Mouse (Mus musculus) right cerebral cortex, postnatal 14 days (tissue): ENCODE data around the gene Crybb2.

Experiments used
- DNase-seq: peaks from one replicate; pipeline ENCODE4 v3.0.0; 2022

The Crybb2 gene

DNA sequence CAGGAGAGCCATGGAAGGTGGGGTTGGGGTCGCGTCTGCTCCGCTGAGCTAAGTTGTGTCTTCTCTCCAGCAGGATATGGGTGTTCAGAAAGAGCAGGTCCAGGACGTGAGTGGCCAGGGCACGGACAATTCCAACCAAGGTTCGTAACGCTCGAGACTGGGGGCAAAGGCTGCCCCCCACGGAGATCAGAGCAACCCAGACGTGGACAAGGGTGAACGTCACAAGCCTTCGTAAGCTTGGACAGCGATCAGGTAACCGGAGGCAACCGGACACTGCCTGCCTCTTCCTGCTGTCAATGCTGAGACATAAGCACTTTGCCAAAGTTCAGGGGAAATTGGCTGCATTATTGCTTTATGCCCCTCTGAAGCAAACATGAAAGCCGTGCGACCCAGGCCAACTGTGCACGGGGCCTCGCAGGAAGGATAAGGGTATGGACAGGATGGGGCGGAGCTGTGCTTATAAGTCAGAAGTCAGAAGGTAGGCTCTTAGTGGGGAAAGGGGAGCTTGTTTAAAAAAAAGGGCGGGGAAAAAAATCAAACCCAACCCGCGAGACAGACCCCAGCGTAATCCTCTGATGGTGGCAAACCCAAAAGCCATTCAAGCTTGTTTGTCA lies 20.3 kb upstream of the Crybb2 start:
- no peak for DNase-seq

DNA sequence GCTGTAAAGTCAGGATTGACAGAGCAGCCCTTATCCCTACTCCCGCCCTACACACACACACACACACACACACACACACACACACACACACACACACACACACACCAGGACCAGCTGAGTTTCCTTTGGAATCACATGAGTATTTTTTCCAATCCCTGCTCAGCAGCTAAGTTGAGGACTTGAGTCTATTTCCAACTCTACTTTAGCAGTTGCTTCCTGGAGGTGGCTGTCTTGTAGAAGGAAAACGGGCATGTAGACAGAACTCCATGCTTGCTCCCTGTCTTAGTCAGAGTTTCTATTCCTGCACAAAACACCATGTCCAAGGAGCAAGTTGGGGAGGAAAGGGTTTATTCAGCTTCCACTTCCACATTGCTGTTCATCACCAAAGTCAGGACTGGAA lies 17.5 kb upstream of the Crybb2 start:
- no peak for DNase-seq

- DNase-seq, result no peak
These were observed 17.1 kb upstream of the Crybb2 start for GRCm38 (mm10) chr5:113086990-113087389.

DNA sequence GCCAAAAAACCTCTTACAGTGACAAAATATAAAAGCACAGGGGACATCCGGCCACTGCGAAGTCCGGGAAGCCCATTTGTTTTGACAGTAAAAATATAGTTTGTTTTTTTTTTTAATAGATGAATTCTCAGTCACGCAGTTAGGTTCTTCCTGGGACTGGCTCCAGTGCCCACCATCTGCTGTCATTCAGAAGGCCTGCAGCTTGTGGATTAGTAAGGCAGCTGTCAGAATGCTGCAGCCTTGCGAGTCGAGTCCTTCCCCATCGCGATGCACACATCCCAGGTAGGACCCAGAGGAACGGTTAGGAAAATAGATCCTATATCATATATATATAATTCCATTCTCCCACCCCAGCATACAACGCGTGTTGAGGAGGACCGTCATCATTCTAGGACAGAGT lies 16.5 kb upstream of the Crybb2 start:
- DNase-seq, result no peak

- no peak for DNase-seq
These were observed 16.0 kb upstream of the Crybb2 start for GRCm38 (mm10) chr5:113085931-113086330.

DNA sequence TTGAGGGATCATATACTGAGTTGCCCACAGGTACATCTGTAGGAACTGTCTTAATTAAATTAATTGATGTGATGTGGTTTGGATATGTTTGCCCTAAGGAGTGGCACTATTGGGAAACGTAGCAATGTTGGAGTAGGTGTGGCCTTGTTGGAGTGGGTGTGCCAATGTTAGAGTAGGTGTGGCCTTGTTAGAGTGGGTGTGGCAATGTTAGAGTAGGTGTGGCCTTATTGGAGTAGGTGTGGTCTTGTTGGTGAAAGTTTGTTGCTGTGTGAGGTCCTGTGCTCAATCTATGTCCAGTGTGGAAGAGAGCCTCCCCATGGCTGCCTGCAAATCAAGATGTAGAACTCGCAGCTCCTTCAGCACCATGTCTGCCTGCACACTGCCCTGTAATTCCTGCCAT lies 14.4 kb upstream of the Crybb2 start:
- DNase-seq, result no peak

DNA sequence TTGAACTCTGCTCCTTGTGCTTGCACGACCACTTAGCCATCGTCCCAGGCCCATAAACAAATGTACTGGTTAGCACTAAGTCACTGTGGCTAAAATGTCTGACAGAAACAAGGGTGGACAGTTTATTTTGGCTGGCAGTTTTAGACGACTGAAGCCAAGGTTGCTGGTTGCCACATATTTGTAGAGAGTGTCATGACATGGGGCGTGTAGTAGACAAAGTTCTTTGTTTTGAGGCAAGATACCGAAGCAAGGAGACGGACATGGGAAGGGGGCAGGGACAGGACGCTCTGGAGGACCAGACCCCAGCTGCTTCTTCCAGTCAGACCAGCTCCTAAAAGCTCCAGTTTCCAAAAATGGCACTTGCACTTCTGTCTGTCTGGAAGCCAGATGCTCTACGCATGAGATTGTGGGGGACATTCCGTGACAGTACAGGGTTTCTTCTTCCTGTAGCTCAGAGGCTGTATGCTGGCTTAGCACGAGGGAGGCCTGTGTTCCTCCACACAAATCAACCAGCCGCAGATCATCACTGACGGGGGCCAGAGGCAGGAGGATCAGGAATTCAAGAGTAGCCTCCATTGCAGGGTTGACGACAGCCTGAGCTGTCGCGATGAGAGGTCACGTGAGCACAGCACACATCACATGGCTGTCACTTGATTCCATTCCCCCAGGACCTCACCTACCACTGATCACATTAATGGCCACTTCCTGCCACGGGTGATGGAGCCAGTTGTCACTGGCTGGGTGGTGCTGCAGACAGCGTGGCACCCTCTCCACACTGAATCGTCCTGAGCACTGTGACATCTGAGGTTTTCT lies 12.6 kb upstream of the Crybb2 start:
- DNase-seq, result no peak

DNA sequence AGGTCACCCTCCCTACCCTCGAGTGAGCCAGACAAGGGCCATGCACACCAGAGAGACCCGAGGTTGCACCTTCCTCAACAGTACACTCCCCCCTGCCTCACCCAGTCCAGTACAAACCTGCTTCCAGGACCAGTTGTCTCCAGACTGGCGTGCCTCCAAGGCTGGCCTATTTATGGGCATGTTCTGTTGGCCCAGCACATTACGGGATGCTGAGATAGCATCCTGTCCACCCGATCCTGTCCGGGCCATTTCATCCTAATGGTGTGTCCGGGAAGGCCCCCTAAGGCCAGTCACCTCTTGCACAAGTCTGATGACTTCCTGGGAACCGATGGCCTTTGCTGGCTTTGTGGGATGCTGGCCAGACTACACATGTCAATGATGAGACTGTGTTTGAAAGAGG lies 11.5 kb upstream of the Crybb2 start, which contains the start of gene Crybb3:
TSS of gene Crybb3 (minus strand) at position 146 of the 400 bp plus-strand sequence.
- no peak for DNase-seq

DNA sequence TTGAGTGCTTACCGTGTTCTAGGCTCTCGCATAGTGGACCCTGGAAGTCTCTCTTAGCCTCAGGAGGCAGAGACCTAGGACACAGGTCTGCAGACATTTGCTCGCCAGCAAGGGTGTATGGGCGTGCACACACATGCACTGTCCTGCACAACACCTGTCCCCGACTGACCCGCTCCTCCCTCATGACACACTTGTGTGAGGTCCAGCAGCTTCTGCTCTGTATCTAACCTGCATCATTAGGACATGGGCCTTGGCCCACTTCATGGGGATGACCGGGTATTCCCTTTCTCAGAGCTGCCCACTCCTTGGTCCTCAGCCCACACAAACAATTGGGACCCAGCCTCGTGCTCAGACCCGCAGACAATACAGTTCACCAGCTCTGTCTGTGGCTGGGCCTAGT lies 11.1 kb upstream of the Crybb2 start:
- no peak for DNase-seq

DNA sequence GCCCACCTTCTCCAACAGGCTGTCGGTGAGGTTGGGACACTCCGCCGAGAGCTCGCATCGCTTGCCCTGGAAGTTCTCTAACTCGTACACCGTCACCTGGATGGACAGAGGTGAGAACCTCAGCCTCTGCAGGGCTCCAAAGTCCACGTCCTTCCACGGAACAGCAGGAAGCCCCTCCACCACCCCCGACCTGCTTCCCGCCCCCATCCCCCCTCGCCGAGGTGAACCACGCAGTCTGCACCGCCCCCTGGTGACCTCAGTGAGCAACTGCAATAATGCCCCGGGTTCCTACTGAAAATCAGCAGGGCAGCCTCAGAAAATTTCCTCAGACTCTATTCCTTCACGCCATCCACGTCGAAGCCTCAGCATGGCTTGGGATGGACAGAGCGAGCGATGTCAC lies 9.9 kb upstream of the Crybb2 start:
- DNase-seq, result peak; percentile 67

DNA sequence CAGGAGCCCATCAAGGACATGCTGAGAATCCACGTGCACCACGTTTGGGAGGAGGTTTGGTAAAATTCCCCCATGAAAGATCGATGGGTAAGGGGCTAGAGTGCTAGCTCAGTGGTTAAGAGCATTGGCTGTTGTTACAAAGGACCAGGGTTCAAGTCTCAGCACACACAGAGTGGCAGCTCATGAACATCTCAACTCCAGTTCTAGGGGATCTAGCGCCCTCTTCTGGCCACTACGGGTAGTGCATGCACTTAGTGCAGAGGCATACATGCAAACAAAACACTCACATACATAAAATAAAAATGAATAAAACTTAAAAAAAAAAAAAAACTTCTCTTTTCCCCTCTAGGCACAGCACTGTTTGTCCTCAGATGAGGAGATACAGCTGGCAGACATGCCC lies 8.8 kb upstream of the Crybb2 start:
- DNase-seq, result no peak

- peak; percentile 78 for DNase-seq
These were observed 15.6 kb downstream of the Crybb2 start for GRCm38 (mm10) chr5:113054308-113054707.

DNA sequence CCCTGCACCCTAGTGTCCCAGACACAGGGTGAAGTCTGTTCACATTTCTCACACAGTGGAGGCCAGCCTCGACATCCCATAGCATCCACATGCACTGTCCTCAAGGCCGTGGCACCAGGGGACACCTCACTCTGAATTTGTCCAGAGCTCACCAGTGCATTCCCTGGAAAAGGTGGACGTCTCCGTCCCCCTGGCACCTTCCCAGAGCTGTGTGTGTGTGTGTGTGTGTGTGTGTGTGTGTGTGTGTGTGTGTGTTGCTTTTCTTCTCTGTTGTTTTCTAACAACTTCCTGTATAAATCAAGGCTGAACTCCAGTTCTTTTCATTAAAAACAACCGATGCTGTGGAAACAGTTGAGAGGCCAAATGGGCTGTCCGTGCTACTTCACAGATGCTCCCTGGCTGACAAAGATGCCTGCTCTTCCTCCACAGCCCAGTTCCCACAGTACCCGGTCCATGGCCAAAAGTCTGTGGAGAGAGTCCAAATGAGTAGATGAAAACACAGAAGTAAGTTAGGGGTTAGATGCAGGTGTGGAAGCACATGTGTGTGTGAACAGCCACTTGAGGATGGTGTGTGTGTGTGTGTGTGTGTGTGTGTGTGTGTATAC lies 19.2 kb downstream of the Crybb2 start:
- DNase-seq, result no peak

DNA sequence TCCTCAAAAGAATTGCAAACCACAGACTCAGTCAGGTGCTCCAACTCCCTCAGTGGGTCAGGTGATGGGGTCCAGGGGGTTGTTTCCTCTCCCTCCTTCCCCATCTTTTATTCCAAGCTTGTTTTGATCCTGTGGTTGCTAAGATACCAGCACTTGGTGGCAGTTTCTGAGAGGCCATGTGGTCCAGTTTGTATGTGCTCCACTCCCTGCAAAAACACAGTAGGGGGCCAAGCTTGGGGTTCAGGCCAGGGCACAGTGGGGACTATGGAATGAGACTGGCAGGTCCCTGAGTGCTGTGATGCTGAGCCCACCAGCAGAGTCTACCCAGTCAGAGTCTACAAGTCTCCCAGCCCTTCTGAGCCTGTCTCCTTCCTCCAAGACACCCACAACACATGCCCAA lies 20.0 kb downstream of the Crybb2 start:
- no peak for DNase-seq

DNA sequence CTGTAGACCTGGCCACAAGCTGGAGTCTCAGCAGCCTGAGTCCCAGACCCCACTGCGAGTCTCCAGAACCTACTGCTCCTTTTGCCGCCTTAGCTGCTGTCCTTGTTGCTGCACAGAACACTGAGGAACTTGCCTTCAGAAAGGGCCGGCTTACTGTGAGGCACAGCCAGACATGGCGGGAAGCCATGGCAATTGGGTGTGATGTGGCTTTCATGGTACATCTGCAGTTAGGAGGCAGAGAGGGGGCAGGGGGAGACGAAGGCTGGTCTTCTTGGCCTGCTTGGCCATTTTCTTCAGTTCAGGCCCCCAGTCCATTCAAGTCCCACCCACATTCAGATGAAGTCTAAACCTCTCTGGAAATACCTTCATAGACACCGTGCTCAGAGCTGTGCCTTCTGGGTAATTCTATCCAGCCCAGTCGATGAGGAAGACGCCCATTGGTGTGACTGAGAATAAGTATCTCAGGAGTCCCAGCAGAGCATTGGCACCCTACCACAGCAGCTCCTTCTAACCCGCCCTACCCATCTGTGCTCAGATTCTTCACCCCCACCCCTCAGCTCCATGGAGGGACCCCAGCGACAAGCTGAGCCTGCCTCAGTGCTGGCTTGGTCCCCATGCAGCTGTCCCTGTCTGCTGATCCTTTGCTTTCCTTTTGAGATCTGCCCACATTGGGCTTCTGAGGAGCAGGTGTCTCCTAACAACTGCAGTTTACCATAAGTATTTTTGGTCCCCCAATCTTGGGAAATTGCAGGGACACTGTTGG lies 24.2 kb downstream of the Crybb2 start:
- peak; percentile 31 for DNase-seq

- DNase-seq, result peak; percentile 35
These were observed 26.4 kb downstream of the Crybb2 start for GRCm38 (mm10) chr5:113043531-113043930.

DNA sequence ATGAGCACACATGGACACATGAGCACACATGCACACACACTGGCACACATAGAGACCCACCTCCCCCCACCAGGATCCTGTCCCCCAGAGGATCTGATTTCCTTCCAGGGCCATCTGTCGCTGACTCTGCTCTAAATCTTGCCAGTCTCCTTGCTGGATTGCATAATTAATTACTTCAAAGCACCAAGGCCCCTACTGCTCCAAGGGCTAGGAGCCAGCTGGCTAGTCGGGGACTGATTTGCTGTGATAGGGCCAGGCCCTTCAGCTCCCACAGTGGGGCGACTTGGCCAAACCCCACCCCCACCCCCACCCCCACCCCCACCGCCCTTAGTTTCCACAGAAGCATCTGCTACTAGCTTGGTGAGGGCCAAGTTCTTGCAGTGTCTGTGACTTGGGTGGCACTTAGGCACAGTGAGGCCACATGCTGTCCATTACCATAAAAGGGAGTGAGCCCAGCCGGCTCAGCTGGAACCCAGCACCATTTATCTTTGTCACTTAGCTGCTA lies 28.3 kb downstream of the Crybb2 start:
- peak; percentile 51 for DNase-seq

GRCm38 (mm10) chr5:113040776-113041175 lies 29.1 kb downstream of the Crybb2 start:
- DNase-seq, result peak; percentile 48

DNA sequence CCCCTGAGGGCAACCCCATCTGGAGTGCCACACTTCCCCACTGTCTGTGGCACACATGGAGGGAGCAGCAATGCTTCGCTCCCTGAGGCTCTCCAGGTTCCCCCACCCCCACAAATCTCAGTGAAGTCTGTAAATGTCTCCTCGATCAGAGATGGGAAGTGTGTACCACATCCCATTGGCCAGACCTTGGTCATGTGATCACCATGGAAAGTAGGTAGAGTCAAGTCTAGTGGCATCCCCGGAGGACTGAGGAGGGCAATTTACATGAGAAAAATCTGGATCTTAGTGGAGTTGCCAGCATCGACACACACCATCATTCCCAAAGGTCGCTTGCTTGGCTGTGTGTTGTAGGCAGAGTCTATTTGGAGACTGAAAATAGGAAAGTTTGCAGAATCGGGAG lies 31.3 kb downstream of the Crybb2 start:
- DNase-seq, result no peak

- no peak for DNase-seq
These were observed 34.5 kb downstream of the Crybb2 start for GRCm38 (mm10) chr5:113035094-113036047.

GRCm38 (mm10) chr5:113031201-113031754 lies 38.6 kb downstream of the Crybb2 start:
- DNase-seq, result no peak

DNA sequence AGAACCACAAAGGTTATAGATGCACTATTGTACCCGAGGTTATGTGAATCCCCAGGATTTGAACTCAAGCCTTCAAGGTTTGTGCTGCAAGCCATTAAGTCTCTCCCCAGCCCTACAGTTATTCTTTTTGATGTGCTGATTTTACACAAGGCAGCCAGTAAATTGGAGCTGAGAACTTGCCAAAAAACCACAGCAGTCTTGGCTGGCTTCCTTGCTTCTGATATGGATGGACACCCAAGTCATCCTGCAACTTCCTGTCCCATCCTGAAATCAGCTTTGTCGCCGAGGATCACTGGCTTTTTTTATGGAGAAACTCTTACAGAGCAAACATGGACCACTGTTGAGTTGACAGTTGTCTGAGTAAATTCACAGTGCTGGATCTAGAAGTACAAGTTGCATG lies 39.8 kb downstream of the Crybb2 start:
- DNase-seq, result no peak
